Mouse (Mus musculus) liver, postnatal 0 days (tissue): ENCODE measurements around the gene Rtkn2.

Source experiments
- CTCF ChIP-seq: sonication (generic); IDR thresholded peaks from 2 replicates; pipeline ENCODE4 v1.5.1; 2016; ENCODE audit warnings: antibody characterized with exemption, low read depth
- EP300 ChIP-seq: IDR thresholded peaks from 2 replicates; pipeline ENCODE4 v1.6.1; 2016; ENCODE audit warnings: antibody characterized with exemption, low read depth, mild to moderate bottlenecking

- TF ChIP-seq CTCF: no peak
- TF ChIP-seq EP300: no peak
These were observed 125.1 kb downstream of the Rtkn2 start for GRCm38 (mm10) chr10:68104481-68104880.
